Mouse (Mus musculus) embryonic fibroblast, embryonic 13.5 days (primary cell): ENCODE results near the gene Gjb1.
A peak's percentile ranks its signal among the peaks of the same experiment; 100 is the strongest.

Experiments
- CTCF ChIP-seq: IDR thresholded peaks from 2 replicates; pipeline ENCODE4 v1.5.1; 2011; ENCODE audit warnings: mild to moderate bottlenecking, control low read depth, low read length, moderate library complexity, borderline replicate concordance; ENCODE audit not compliant: insufficient read depth
- POLR2A ChIP-seq: IDR thresholded peaks from 2 replicates; pipeline ENCODE4 v1.6.1; 2011; ENCODE audit warnings: low read depth, mild to moderate bottlenecking, control low read depth, low read length, moderate library complexity

DNA sequence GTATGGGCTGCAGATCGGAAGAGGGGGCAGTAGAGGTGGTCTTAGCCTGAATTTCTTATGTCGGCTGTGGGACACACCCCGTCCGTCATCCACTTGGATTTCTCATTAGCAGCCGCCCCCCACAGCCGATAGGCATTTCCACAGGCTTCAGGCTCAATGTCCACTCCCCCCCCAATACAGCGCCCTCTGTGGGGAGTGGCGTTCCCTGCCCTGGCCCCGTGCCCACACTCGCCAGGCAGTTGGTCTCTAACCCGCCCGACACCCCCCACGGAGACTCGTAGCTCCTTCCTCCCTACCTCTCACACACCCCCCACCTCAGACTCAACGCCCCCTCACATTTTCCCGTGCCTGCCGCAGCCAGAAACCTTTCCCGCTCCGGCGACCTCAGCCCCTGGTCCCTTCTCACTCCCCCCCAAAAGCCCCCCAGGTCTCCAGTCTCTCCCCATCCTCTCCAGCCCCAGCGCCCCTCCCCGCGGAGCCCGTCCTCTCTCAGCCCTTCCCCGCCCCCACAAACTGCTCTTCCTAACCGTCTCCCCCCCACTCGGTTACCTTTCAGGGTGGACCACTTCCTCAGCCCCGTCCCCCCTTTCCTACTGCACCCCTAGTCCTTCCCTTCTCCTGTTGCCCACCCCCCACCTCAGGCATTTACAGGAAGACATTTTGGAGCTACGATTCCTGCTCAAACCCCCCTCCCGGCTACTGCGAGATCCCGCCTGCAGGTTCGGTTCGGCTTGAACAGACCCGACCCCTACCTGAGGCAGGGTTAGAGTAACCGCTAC, 43.0 kb downstream of the Gjb1 start:
- TF ChIP-seq CTCF (peak; percentile 36; the same call in 1 of the 2 replicates), POLR2A (no peak)
